Mouse (Mus musculus) hematopoietic stem cell, adult 5-6 weeks (primary cell): ENCODE data around the gene Taf9b. TPM values are rescaled to one million over a fixed set of nuclear protein-coding genes. Genes with fewer than 3 reads are reported as not detected.
"Not testable (repeated sequence)": the region's sequence is repeated elsewhere in the genome, so short reads cannot be mapped to it uniquely, and the experiment has no call there.

Experiments
- ATAC-seq, 2 experiments: fragments of 125-278 bp in 1 of 2; replicated peaks in 1 of 2; 2 replicates each; pipeline ENCODE4 v1.8.0; 2016 to 2017; ENCODE audit warnings: inconsistent platforms in 2 of 2, mild to moderate bottlenecking in 2 of 2, moderate number of reproducible peaks in 2 of 2, low read depth in 1 of 2, moderate TSS enrichment in 1 of 2; ENCODE audit not compliant: low FRiP score in 2 of 2, poor library complexity in 2 of 2, severe bottlenecking in 2 of 2, insufficient read depth in 1 of 2, low TSS enrichment in 1 of 2
- total RNA-seq: library from RNA; stranded (forward); fragments of 172-1452, 232-1000 nt; gene quantifications from 2 replicates; pipeline ENCODE4 v1.2.3, GENCODE M21; 2017

Taf9b gene
- 8.3 and 8.8 TPM in 2 replicates for total RNA-seq

GRCm38 (mm10) chrX:106221058-106221457 is at the start of gene Taf9b:
Gene Taf9b (minus strand): TSS chrX:106221158.
- ATAC-seq: no peak

- ATAC-seq: no peak
These were observed 34.3 kb upstream of the Taf9b start, which contains the start of gene Fnd3c2 for GRCm38 (mm10) chrX:106255276-106255675. Gene Fnd3c2 (minus strand): TSS chrX:106255376.

GRCm38 (mm10) chrX:106219171-106220032 is 1.6 kb downstream of the Taf9b start:
- ATAC-seq: peak; percentile 88 to 89

GRCm38 (mm10) chrX:106209100-106209499 is 11.9 kb downstream of the Taf9b start:
- no peak for ATAC-seq

- ATAC-seq: 0 out of 4 replicates have a peak, but pooled peaks of 1 of the 2 experiments have one; percentile 12
These were observed 22.1 kb downstream of the Taf9b start for GRCm38 (mm10) chrX:106198904-106199303.

- no peak for ATAC-seq
These were observed 23.6 kb downstream of the Taf9b start for GRCm38 (mm10) chrX:106197308-106197707.

- ATAC-seq: not testable (repeated sequence)
These were observed 26.6 kb downstream of the Taf9b start for GRCm38 (mm10) chrX:106194361-106194760.

GRCm38 (mm10) chrX:106190091-106190490 is 30.9 kb downstream of the Taf9b start:
- no peak for ATAC-seq

GRCm38 (mm10) chrX:106189356-106189755 is 31.6 kb downstream of the Taf9b start:
- peak; percentile 44; a peak in 3 of 4 replicates for ATAC-seq

- ATAC-seq: peak in 1 of 2 experiments; percentile 42; a peak in 2 of 4 replicates
These were observed 33.2 kb downstream of the Taf9b start for GRCm38 (mm10) chrX:106187737-106188136.

GRCm38 (mm10) chrX:106186713-106187649 is 34.0 kb downstream of the Taf9b start, which contains the start of gene Pgk1:
Gene Pgk1 (plus strand): TSS chrX:106187100.
- ATAC-seq: peak; percentile 96 to 98

- ATAC-seq: no peak
These were observed 35.3 kb downstream of the Taf9b start for GRCm38 (mm10) chrX:106185706-106186105.

GRCm38 (mm10) chrX:106184279-106184678 is 36.7 kb downstream of the Taf9b start:
- no peak for ATAC-seq

GRCm38 (mm10) chrX:106176331-106176730 is 44.6 kb downstream of the Taf9b start:
- no peak for ATAC-seq

GRCm38 (mm10) chrX:106171853-106172154 is 49.2 kb downstream of the Taf9b start:
- peak in 1 of 2 experiments; percentile 49; a peak in 3 of 4 replicates for ATAC-seq

GRCm38 (mm10) chrX:106171106-106171852 is 49.7 kb downstream of the Taf9b start:
- ATAC-seq: peak; percentile 76 to 89

- ATAC-seq: peak; percentile 60 to 62; a peak in 3 of 4 replicates
These were observed 55.9 kb downstream of the Taf9b start for GRCm38 (mm10) chrX:106165089-106165488.
